Mouse (Mus musculus) cerebellum, postnatal 25 days (tissue): ENCODE data around the gene Abca2.
"Not testable (repeated sequence)": the region's sequence is repeated elsewhere in the genome, so short reads cannot be mapped to it uniquely, and the experiment has no call there.

Source experiments
- DNase-seq, 2 experiments: peaks; one replicate each; pipeline ENCODE4 v3.0.0; 2021; ENCODE audit warnings: mixed read lengths in 2 of 2

Gene Abca2

GRCm38 (mm10) chr2:25428442-25429236 lies at the start of gene Abca2:
Gene Abca2, plus strand, starts transcription at chr2:25428703.
- peak; percentile 98 to 99 for DNase-seq

GRCm38 (mm10) chr2:25384492-25384891 lies 44.0 kb upstream of the Abca2 start:
- DNase-seq, result no peak

GRCm38 (mm10) chr2:25391266-25391665 lies 37.2 kb upstream of the Abca2 start:
- no peak for DNase-seq

GRCm38 (mm10) chr2:25394281-25395221 lies 34.0 kb upstream of the Abca2 start:
- DNase-seq, result peak; percentile 34 to 61

GRCm38 (mm10) chr2:25395721-25396596 lies 32.5 kb upstream of the Abca2 start, which contains the start of gene Entpd2:
Gene Entpd2, plus strand, starts transcription at chr2:25395874.
- DNase-seq, result peak; percentile 61 to 62

- peak; percentile 80 to 84 for DNase-seq
Measured at GRCm38 (mm10) chr2:25396597-25396983, 31.9 kb upstream of the Abca2 start.

GRCm38 (mm10) chr2:25397010-25397409 lies 31.5 kb upstream of the Abca2 start:
- DNase-seq, result no peak

GRCm38 (mm10) chr2:25398065-25398464 lies 30.4 kb upstream of the Abca2 start:
- DNase-seq, result no peak

- DNase-seq, result no peak
Measured at GRCm38 (mm10) chr2:25399051-25399450, 29.5 kb upstream of the Abca2 start, which contains the start of gene Npdc1. Gene Npdc1, plus strand, starts transcription at chr2:25399351.

- no peak for DNase-seq
Measured at GRCm38 (mm10) chr2:25400291-25400690, 28.2 kb upstream of the Abca2 start.

GRCm38 (mm10) chr2:25400764-25401163 lies 27.7 kb upstream of the Abca2 start:
- DNase-seq, result peak; percentile 79 to 88

GRCm38 (mm10) chr2:25402377-25402971 lies 26.0 kb upstream of the Abca2 start:
- peak; percentile 73 to 83 for DNase-seq

- peak; percentile 94 to 96 for DNase-seq
Measured at GRCm38 (mm10) chr2:25402972-25403601, 25.4 kb upstream of the Abca2 start.

GRCm38 (mm10) chr2:25403994-25404393 lies 24.5 kb upstream of the Abca2 start:
- DNase-seq, result no peak

GRCm38 (mm10) chr2:25408908-25409307 lies 19.6 kb upstream of the Abca2 start:
- DNase-seq, result no peak

GRCm38 (mm10) chr2:25413436-25413835 lies 15.1 kb upstream of the Abca2 start:
- not testable (repeated sequence) for DNase-seq

GRCm38 (mm10) chr2:25417426-25417825 lies 11.1 kb upstream of the Abca2 start:
- peak; percentile 40 to 50 for DNase-seq

- DNase-seq, result peak; percentile 63 to 77
Measured at GRCm38 (mm10) chr2:25421896-25422295, 6.6 kb upstream of the Abca2 start.

GRCm38 (mm10) chr2:25422587-25423410 lies 5.7 kb upstream of the Abca2 start, which contains the start of gene Fut7:
Gene Fut7, plus strand, starts transcription at chr2:25423267.
- peak; percentile 33 to 37 for DNase-seq

GRCm38 (mm10) chr2:25423626-25424025 lies 4.9 kb upstream of the Abca2 start:
- peak; percentile 22 to 27 for DNase-seq
